Mouse (Mus musculus) liver, adult 2 months (tissue): ENCODE measurements at regions not wholly inside any gene's neighbourhood (a gene's known extent, or its start where the extent isn't known, plus 50 kb on each side); places are given as distances from the start of the nearest gene placed in this dataset.
"Not testable (repeated sequence)": the region's sequence is repeated elsewhere in the genome, so short reads cannot be mapped to it uniquely, and the experiment has no call there.

ENCODE experiments used
- DNase-seq: peaks from one replicate; pipeline ENCODE4 v3.0.0-alpha.2; 2011; ENCODE audit warnings: low read depth, low spot score; ENCODE audit errors: extremely low read depth
- H3K27ac ChIP-seq: fragments of 200-500 bp; replicated peaks from 2 replicates; pipeline ENCODE4 v1.5.1; 2012; ENCODE audit warnings: low read depth, mild to moderate bottlenecking, control low read depth, inconsistent platforms, low read length; ENCODE audit not compliant: insufficient read depth
- H3K27me3 ChIP-seq: fragments of 200-500 bp; 2 replicates; pipeline ENCODE4 v1.6.1; 2012; ENCODE audit warnings: mild to moderate bottlenecking, moderate library complexity, low read length, inconsistent platforms; ENCODE audit not compliant: control insufficient read depth, insufficient read depth
- H3K36me3 ChIP-seq: fragments of 200-500 bp; 2 replicates; pipeline ENCODE4 v1.6.1; 2012; ENCODE audit warnings: low read length, inconsistent platforms; ENCODE audit not compliant: control insufficient read depth, insufficient read depth
- H3K4me1 ChIP-seq: fragments of 200-500 bp; 2 replicates; pipeline ENCODE4 v1.6.1; 2011; ENCODE audit warnings: low read length; ENCODE audit not compliant: control insufficient read depth, insufficient read depth
- H3K4me3 ChIP-seq: fragments of 200-500 bp; 2 replicates; pipeline ENCODE4 v1.5.1; 2011; ENCODE audit warnings: low read depth, mild to moderate bottlenecking, control low read depth, low read length, moderate library complexity; ENCODE audit not compliant: insufficient read depth
- H3K79me2 ChIP-seq: fragments of 200-500 bp; 2 replicates; pipeline ENCODE4 v1.6.1; 2012; ENCODE audit warnings: inconsistent platforms, mild to moderate bottlenecking, low read length, moderate library complexity; ENCODE audit not compliant: control insufficient read depth, insufficient read depth
- H3K9ac ChIP-seq: fragments of 200-500 bp; 2 replicates; pipeline ENCODE4 v1.6.1; 2012; ENCODE audit warnings: low read depth, mild to moderate bottlenecking, control low read depth, inconsistent platforms, low read length
- CTCF ChIP-seq: fragments of 200-500 bp; IDR thresholded peaks from 2 replicates; pipeline ENCODE4 v1.5.1; 2011; ENCODE audit warnings: low read depth, low read length, control low read depth
- POLR2A ChIP-seq: fragments of 200-500 bp; IDR thresholded peaks from 2 replicates; pipeline ENCODE4 v1.6.1; 2011; ENCODE audit warnings: low read length, control low read depth; ENCODE audit not compliant: insufficient read depth; ENCODE audit errors: extremely low read depth
- WGBS: fragments of 180-500 bp; shearing (Covaris S2); methylation state at CpG from one replicate; pipeline ENCODE4 v1.1.7; 2018; 5-methylcytosine and 5-hydroxymethylcytosine counted together

DNA sequence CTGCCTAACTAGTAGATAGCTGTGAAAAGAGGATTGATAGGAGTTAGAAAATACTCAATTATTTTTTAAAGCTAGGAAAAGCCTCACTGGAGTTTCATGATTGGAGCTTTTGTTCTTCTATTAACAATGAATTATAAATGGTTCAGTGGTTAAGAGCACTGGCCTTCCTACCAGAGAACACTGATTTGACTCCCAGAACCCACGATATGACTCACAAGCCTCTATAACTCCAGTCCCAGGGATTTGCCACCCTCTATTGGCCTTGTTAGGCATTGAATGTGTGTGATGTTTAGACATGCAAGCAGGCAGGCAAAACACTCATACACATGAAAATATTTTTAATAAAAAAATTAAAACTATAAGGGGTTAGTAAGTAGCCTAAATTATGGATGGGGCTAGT is 704.4 kb downstream of the Rapgef2 start:
- Histone ChIP-seq H3K79me2 (no peaks in the 10 kb centered on the region), H3K36me3 (no peaks in the 10 kb centered on the region), H3K27me3 (no peaks in the 10 kb centered on the region), H3K4me1 (no peaks in the 10 kb centered on the region), H3K9ac (no peak overlapping the region), H3K27ac (no peak overlapping the region), H3K4me3 (no peak overlapping the region)
- TF ChIP-seq CTCF (no peak), POLR2A (no peak)
- WGBS: 42% methylated on average over 1 of the region's 1 CpGs
- no peak for DNase-seq

DNA sequence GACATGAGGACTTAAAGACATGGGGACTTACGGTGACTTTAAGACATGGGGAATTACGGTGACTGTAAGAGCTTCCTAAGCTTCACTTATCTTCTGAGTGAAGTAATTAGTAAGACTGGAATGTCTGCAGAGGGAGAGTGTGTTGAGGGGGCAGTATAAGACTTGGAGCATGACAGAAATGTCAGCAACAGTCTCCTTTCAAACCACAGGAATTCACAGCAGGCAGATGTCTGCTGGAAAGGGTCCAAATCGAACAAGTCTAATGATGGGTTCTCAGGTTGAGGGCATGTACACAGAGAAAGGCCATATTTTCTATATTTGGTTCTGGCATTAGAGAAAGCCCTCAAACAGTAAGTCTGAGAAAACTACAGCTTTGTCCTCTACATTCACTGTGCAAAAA is 705.2 kb downstream of the Rapgef2 start:
- Histone ChIP-seq H3K27ac (no peak overlapping the region), H3K4me1 (no peaks in the 10 kb centered on the region), H3K36me3 (no peaks in the 10 kb centered on the region), H3K27me3 (no peaks in the 10 kb centered on the region), H3K9ac (no peak overlapping the region), H3K79me2 (no peaks in the 10 kb centered on the region), H3K4me3 (no peak overlapping the region)
- TF ChIP-seq CTCF (no peak), POLR2A (no peak)
- DNase-seq: no peak
- WGBS: 80% methylated on average over 3 of the region's 3 CpGs

DNA sequence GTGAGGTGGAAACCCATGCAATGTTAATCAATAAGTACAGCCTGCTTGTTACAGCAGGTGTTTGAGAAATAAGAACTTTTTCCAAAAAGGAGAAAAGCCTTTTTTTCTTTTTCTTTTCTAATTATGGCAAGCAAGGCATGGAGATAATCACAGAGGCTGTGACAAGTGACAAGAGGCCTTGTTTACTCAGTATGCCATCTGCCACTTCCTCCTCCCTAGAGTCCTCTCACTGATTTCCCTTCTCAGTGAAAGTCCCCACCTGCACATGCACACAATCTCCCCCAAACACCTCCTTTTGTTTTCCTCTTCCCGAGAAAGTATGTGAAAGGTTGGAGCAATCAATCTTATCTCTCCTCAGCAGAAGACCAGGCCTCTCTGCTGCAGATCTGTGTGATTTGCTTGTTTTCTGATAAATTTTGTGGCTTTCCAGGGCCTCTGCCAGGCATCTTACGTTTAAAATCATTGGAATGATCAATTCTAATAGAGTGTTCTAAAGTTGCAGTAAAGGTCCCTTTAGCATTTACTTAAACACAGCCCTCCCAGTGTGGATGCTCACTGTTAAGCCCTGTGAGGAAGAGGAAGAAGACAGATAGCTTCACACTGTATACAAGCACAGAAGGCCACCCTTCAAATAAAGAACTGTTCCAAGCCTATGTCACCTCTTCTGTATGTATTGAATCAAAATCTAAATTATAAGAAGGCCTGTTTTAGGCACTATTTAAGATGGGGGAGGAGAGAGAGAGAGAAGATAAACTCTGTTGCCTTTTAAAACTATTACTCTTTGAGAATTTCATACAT is 710.5 kb downstream of the Rapgef2 start:
- Histone ChIP-seq H3K36me3 (no peaks in the 10 kb centered on the region), H3K79me2 (no peaks in the 10 kb centered on the region), H3K4me3 (no peak overlapping the region), H3K27ac (no peak overlapping the region), H3K27me3 (no peaks in the 10 kb centered on the region), H3K4me1 (no peaks in the 10 kb centered on the region), H3K9ac (no peak overlapping the region)
- WGBS: 13% methylated on average over 2 of the region's 2 CpGs
- no peak for DNase-seq
- TF ChIP-seq CTCF (no peak), POLR2A (no peak)

DNA sequence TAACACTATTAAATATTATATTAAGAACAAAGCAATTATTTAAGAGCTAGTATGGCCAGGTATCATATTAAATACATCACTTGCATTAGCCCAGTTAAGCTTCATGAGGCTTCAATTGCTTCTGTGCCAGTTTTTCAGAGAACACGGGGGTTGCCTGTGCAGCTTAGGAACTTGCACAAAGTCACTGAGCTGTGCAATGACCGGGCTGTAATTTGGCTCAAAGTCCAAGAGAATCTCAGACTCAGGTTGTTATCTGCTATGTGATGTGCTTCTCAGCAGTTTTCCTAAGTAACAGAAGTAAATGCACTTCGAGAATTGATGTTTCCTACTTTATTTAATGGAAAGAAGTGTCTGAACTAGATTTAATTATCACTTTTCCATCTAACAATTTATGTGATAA is 711.5 kb downstream of the Rapgef2 start:
- Histone ChIP-seq H3K36me3 (no peaks in the 10 kb centered on the region), H3K9ac (no peak overlapping the region), H3K27ac (no peak overlapping the region), H3K4me3 (no peak overlapping the region), H3K27me3 (no peaks in the 10 kb centered on the region), H3K79me2 (no peaks in the 10 kb centered on the region), H3K4me1 (no peaks in the 10 kb centered on the region)
- 53% methylated on average over 3 of the region's 3 CpGs for WGBS
- TF ChIP-seq POLR2A (no peak), CTCF (no peak)
- no peak for DNase-seq

DNA sequence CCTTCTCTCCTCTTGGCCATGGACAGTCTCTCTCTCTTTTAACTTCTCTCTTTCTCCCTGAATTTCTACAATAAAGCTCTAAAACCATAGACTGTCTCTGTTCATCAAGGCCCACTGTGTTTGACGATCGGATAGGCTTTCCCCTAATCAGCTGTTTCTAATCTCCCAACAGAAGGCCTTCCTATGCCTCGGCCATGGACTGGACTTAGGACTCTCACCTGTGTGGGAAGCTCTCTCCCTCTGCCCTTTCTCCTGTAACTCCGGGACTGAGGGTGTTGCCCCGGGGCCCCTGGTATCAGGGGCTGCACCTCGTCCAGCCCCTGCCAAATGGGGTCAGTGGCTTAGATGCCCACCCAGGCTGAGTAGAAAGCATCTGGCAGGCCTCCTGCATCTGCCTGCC is 713.0 kb downstream of the Rapgef2 start:
- 69% methylated on average over 6 of the region's 6 CpGs for WGBS
- no peaks in the 10 kb centered on the region for H3K27me3 ChIP-seq
- no peak overlapping the region for H3K27ac ChIP-seq
- no peak overlapping the region for H3K4me3 ChIP-seq
- no peaks in the 10 kb centered on the region for H3K36me3 ChIP-seq
- H3K79me2 ChIP-seq: no peaks in the 10 kb centered on the region
- no peak overlapping the region for H3K9ac ChIP-seq
- no peak for TF ChIP-seq CTCF
- TF ChIP-seq POLR2A: no peak
- H3K4me1 ChIP-seq: no peaks in the 10 kb centered on the region
- no peak for DNase-seq

DNA sequence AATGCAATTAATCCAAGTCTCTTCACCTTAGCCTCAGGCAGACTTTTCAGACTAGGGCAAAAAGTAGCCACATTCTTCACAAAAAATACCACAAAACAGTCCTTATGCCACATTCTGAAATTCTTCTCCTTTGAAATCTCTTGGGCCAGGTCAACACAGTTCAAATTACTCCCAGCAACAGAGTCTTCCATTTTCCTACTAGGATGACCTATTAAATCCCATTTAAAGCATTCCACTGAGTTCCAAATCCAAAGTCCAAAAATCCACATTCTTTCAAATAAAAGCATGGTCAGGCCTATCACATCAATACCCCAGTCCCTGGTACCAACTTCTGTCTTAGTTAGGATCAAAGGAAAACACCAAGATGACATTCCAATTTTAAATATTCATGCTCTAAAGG is 721.4 kb downstream of the Rapgef2 start:
- not testable (repeated sequence) for H3K4me1 ChIP-seq, H3K79me2 ChIP-seq, H3K27ac ChIP-seq, H3K9ac ChIP-seq, H3K4me3 ChIP-seq, H3K36me3 ChIP-seq, DNase-seq, H3K27me3 ChIP-seq
